Mouse (Mus musculus) mouse embryonic stem cell (cell line): ENCODE data around the gene Prm2.

Experiments used
- in situ Hi-C, 2 experiments: fragments of 300-500 bp; cut with MboI; formaldehyde crosslinking; loops; 1 replicate in 1 of 2; 3 replicates in 1 of 2; pipeline ENCODE4 v1.14.3; 2019 to 2020; ENCODE audit warnings: low sequenced_read_pairs in 2 of 2, low pct_unique_long_range_greater_than_20kb in 1 of 2, mixed read lengths in 1 of 2; ENCODE audit not compliant: unreplicated experiment in 1 of 2

Prm2 gene

DNA sequence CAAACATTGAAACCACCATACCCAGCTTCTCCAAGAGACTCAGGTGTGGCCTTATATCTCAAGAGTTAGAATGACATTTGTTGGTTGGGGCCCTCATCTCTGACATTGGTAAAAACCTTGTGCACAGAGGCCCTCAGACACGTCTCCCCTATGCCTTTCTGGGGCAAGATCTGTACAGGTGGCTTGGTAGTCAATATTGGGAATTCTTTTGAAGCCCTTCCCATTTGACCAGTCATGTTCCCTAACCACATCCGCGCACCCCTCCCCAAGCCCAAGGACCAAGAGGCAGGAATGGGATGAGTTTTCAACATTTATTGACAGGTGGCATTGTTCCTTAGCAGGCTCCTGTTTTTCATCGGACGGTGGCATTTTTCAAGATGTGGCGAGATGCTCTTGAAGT lies at the start of gene Prm2:
Gene Prm2, minus strand, starts transcription at position 101 of the 400 bp plus-strand sequence.
- in situ Hi-C loops = no loop called here

DNA sequence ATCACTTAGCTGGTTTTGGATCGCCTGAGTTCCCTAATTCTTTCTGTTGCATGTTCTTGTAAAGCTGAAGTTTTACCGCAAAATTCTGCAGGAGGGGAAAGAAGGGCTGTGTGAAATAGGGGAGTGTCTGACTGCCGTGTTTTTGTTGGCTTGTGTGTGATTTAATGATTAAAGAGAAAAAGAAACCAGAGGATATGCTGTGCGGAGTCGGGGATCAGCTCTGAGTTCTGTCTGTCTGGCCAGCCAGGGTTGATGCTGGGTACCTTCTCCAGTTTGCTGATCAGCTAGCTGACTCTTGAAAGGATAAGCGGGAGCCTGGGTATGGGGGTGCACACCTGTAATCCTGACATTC lies 48.4 kb upstream of the Prm2 start:
- in situ Hi-C loops = loop anchor here in 1 of 2 experiments (10.0 kb wide), 1 partner anchor 269 kb away; no protein-coding TSS in a partner anchor

DNA sequence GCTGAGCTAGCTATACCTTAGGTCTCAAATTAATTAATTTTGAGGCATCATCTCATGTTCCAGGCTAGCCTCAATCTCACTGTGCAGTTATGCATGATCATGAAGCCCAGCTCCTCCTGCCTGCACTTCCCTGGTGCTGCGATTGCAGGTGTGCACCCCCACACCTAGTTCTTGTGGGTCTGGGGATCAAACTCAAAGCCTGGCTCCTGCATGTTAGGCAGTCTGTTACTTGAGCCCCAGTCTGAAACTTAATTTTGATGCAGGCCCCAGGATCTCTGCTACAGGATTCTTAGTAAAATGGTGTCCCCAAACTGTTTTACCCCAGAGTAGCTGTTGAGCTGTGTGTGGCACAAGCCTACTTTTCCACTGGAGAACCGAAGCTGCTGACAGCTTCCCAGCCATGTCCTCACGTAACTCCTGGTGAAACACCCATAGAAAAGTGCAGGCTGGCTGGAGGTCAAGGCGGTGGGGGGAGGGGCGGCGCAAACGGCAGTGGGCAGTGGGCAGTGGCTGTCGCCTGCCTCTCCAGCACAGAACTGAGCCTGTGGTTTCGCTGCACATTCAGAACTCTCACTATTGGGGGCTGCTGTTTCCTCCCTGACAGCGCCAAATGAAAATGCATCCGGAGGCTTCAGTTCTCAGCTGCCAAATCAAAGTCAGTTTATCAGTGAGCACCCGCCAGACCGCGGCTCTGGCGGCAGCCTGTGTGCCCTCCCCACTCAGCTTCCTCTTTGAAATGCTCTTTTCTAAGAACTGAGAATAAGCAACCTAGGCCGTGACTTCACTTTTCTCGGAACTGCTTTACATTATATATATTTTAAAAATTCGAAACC lies 47.8 kb upstream of the Prm2 start:
- in situ Hi-C loops = loop anchor here in 1 of 2 experiments (10.0 kb wide), 1 partner anchor 269 kb away; no protein-coding TSS in a partner anchor

DNA sequence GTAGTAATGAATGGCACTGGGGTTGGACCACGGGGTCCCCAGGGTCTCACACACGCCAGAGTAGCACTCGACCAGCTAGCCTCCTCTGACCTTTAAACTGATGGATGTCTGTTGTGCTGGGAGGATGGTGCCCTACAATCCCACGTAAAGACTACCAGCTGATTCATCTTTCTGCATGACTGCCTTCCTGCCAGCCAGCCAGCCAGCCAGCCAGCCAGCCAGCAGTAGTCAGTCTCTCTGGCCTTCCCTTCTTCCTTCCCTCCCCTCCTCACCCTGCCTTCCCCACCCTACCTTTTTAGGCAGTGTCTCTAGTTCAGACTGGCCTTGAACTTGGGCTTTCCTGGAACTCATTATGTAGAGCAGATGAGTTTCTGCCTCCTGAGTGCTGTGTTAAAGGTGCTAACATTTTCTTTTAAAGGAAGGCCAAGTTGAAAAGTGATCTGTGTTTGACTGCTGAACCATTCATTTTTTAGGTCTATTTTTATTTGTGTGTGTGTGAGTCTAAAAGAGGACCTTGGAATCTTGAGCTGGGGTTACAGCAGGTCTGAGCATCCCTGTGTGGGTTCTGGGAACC lies 46.4 kb upstream of the Prm2 start:
- in situ Hi-C loops = loop anchor here in 1 of 2 experiments (10.0 kb wide), 1 partner anchor 268 kb away; no protein-coding TSS in a partner anchor

DNA sequence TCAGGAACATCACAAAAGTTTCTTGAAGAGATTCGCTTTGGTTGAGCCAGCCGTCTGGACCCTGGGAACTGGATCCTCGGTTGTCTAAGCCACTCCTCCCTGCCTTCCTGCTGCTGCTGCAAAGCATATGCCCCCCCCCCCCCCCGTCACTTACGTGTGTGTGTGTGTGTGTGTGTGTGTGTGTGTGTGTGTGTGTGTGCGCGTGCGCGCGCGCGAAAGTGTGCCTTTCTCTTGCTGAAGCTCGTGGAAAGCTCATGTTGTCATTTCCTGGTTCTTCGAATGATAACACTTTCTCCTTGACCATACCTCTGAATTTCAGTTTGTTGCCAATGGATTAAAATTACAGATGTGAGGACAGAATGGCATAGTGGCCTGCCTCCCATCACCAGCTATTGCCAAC lies 44.1 kb upstream of the Prm2 start:
- in situ Hi-C loops = loop anchor here in 1 of 2 experiments (10.0 kb wide), 1 partner anchor 265 kb away; no protein-coding TSS in a partner anchor

DNA sequence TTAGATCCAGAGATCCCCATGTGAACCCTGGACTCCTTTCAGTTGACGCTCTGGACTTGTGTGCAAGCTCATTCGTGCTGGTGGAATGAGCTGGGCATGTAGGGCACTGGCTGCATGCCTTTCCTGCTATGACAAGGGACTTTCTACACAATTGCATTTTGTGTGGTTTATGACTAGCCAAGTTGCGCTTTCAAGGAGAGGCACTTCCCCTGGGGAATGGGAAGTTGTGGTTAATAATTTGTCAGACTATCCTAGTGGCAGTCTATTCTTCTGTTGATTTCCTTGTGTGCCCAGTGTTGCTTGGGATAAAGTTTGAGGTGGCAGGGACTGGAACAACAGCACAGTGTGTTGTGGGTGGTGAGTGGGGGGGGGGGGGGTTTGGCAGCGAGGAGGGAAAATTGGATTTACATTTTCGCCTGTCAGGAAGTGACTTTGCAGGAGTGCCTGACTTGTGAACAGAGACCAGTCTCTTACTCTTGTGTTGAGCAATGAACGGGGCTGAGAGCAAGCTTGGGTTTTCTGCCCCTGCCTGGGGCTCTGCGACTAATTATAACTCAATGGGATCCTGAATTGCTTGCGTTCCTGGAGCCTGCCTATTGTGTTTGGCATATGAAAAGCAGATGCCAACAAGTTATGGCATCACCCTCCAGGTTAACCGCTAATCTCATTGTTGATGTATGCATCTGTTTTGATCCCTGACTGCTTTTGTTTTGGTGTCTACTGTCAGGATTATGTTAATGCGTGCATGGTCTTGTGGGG lies 42.7 kb upstream of the Prm2 start:
- in situ Hi-C loops = no loop called here

DNA sequence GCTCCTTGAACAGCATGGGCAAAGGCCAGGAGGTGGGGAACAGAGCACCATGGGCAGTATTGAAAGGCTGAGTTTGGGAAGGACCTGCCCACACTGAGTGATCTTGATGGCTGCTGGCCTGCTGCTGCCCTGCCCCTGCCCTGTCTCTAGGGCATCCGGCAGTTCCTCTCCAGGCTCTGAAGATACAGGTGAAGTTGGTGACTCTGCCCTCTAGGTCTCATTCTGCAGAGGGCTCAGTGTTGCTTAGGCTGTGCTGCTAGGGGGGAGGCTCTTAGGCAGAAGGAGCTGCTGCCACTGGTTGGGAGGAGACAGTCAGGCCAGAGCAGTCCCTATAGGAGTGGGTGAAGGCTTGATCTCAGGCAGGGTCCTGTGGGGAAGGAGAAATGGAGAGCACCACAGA lies 42.0 kb upstream of the Prm2 start:
- in situ Hi-C loops = no loop called here

DNA sequence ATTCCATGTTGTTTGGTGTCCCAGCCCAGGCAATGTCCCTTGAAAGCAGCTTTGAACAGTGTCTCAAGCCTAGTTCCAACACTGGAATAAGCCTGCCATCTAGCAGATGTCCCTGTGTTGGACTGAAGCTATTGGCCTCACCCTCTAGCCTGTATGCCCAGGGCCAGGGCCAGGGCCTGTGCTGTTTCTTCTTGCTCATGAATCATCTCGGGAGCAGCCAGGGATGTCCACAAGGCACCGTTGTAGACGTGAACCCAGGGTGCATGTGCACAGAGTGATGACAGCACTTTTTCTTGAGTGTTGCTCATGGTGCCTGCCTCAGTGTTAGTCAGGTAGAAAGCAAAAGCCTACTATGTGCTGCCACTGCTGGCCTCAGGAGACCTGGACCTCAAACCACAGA lies 41.3 kb upstream of the Prm2 start:
- in situ Hi-C loops = no loop called here

DNA sequence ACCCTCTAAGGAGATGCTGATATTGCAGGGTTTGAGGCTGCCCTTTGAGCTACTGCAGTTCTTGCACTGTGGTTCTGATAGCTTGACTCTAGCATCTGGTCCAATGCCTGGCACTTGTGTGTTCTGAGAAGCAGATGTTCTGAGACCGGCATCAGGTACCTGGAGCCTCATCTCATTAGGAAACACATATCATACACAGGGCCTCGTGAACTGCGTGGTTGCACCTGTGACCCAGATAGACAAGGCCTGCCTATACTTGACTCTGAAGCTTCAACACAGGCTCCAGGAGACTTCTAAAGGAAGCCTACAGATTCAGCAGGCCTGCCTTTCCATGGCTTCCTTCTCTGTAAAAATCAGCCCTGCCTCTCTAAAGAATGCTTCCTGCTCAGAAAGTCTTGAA lies 40.5 kb upstream of the Prm2 start:
- in situ Hi-C loops = no loop called here

DNA sequence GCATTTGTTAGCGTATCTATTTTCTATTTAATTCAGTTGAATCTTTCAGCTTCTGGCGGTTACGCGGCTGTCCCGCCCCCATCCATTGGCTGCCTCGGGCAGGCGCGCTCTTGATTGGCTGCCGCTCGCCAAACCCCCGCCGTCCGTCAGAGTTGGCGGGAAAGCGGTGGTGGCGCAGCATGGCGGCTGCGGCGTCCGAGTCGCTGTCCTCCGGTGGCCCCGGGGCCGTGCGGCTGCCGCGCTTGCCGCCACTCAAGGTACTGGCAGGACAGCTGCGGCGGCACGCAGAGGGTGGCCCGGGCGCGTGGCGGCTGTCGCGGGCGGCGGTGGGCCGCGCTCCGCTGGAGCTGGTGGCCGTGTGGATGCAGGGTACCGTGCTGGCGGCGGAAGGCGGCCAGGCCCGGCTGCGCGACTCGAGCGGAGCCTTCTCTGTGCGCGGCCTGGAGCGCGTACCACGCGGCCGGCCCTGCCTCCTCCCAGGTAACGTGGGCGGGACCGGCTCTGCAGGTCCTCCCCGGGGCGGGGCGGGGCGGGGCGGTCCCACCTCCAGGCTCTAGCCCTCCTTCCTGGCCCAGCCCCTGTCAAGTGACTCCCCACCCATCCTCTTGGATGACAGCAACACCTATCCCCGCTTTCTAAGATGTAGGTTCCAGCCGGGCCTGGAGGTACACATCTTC lies 39.1 kb upstream of the Prm2 start, which contains the start of gene Rmi2:
Gene Rmi2, plus strand, starts transcription at position 149 of the 677 bp plus-strand sequence.
- in situ Hi-C loops = no loop called here

DNA sequence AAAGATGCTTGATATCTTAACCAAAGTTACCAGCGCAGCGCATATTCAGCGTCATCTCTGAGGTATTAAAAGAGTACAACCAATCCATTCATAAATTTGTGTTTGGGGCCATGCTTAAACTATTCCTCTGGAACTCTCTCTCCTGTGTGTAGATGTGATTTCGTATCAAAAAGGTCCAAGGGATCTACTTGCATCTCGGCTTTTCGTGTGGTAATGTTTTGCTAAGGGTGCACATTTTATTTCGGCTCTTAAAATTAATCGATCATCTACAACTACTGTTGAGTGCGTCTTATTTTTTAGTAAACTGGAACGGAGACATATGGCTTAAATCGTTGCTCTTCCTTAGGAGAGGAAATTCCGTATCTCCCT lies 38.6 kb upstream of the Prm2 start:
- in situ Hi-C loops = no loop called here

DNA sequence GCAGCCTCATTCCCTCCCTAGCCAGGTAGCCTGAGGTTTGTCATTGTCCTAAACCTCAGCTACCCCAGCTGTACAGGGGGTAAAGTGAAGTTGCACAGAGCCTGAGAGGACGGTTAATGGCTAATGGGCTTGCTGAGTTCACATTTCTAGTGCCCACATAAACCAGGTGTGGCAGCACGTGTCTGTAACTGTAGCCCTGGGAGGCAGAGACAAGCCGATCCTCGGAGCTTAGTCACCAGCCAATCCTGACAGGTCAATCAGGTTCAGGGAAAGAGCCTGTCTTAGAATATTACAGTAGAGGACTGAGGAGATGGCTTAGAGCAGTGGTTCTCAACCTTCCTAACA lies 32.5 kb upstream of the Prm2 start:
- in situ Hi-C loops = no loop called here

DNA sequence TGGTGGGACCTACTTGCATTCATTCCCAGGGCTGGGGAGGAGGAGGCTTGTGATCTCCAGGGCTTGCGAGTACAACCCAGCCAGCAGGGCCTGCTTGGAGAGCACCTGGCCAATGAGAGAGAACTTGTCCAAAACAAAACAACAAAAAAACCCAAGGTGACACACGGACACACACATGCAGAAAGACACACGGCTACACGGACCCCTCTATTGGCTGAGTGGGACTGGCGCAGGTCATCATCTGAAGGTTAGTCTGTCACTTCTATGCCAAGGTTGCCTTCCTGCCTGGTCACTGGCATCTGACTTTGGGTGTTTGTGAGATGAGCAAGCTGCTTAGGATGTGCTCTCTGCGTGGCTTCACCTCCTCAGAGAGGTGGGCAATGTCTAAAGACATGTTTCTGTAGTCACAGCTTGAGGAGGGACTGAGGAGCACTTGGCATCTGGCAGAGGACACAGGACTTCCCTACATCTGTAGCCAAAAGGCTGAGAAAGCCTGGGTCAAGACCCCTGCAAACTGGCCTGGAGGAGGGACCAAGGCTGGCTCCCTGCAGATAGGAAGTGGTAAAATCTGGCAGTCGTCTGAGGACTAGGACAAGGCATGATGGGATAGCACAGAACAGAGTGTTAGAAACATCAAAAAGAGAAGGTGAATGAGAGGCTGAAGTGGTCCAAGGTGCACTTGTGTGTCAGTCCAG lies 32.0 kb upstream of the Prm2 start:
- in situ Hi-C loops = no loop called here

DNA sequence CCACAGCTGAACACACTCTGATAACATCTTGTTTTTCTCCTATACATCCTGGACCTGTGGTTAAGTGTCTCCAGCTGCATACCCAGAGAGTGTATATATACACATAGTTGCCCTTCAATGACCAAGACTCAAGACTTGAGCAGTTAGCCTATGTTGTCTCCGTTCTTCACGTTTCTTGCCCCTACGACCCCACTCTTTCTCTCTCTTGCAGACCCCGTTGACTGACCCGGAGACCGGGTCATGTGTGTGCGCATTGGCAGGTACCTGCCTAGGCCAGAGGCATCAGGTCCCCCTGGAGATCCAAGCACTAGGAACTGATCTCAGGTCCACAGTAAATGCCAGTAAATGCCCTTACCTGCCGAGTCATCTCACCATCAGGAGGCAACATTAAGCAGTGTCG lies 31.3 kb upstream of the Prm2 start:
- in situ Hi-C loops = no loop called here

DNA sequence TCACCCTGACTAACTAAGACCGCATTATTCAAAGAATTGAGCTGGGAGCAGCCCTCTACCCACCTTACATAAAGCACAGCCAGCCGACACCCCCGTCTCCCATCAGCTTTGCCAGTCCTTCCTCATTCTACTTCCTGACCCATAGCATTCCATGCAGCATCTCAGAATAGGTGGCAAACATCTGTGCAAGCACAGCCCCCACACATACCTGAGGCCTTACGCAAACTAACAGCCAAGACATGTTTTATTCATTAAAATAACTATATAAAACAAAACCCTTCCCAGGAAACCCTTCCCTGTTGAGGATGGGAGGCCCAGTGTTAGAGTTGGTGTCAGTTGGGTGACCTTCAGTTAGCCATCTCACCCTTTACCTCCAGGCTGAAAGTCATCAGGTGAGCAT lies 29.9 kb upstream of the Prm2 start:
- in situ Hi-C loops = no loop called here

DNA sequence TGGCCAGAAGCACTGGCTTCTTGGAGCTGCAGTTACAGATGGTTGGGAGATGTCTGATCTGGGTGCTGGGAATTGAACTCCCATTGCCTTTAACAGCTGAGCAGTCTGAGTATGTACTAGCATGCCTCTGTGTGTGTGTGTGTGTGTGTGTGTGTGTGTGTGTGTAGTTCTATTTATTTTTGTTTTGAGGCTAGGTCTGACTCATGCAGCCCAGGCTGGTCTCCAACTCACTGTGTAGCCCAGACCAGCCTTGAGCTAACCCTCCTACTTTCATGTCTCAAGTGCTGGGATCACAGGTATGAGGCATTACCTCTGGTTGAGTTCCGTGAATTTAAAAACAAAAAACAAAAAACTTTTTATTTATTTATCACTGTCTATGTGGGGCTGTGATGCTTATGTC lies 28.6 kb upstream of the Prm2 start:
- in situ Hi-C loops = no loop called here

DNA sequence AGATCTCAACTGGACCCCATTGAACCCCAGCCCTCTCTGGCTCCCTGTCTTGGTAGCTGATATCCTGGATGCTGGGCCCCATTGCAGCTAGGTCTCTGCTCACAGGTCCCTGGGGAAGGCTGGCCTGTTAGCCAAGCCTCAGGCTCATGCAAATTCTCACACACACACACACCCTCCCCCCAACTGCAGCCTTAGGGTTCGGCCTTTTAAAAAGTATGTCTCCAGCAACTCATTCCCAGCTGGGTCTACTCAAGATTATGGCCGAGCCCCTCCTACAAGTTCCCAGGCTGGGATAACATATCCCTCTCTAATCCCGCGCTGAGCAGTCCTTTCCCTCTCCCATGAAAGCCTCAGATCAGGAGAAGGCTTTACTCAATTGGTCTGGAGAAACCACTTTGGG lies 25.5 kb upstream of the Prm2 start:
- in situ Hi-C loops = no loop called here

DNA sequence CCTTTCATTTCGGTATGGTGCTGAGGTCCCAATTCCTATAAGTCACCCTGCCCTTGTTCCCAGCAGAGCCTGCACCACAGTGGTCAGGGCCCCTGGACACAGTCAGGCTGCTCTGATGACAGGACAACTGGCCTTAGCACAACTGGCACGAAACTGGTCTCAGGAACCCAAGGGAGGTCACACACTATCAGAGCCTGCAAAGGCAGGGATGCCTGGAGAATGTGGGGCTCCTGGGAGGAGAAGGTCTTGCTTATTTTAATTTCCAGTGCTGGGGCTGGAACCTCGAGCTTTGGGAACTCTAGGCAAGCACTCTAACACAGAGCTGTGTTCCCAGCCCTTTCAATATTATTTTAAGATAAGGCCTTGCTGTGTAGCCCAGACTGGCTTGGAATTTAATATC lies 24.0 kb upstream of the Prm2 start:
- in situ Hi-C loops = no loop called here
